Mouse (Mus musculus): ENCODE results near the gene Plbd1. TPM values are rescaled to one million over a fixed set of nuclear protein-coding genes. Genes with fewer than 3 reads are reported as not detected.

Gene Plbd1
- total RNA-seq, 2 experiments from 2014 or later, result 13.0 to 28.1 TPM

- no peak for DNase-seq
- no peak overlapping the region for H3K4me3 ChIP-seq
- no peak overlapping the region for H3K27ac ChIP-seq
- no peak for TF ChIP-seq CTCF (IDR thresholded peaks at IDR 0.05)
- intact Hi-C loops (cut with DNase I), result loop anchor here (10.0 kb wide), 1 partner anchor 178 kb away; no protein-coding TSS in a partner anchor
These were observed 59.1 kb downstream of the Plbd1 start for GRCm38 (mm10) chr6:136602601-136603000.

GRCm38 (mm10) chr6:136594541-136594940 lies 67.2 kb downstream of the Plbd1 start:
- intact Hi-C loops (cut with DNase I), result no loop called here
- no peak overlapping the region for H3K27ac ChIP-seq
- no peak overlapping the region for H3K4me3 ChIP-seq
- no peak for DNase-seq
- TF ChIP-seq CTCF (IDR thresholded peaks at IDR 0.05), result no peak

GRCm38 (mm10) chr6:136590739-136591138 lies 71.0 kb downstream of the Plbd1 start:
- TF ChIP-seq CTCF (IDR thresholded peaks at IDR 0.05), result no peak
- DNase-seq, result no peak
- H3K4me3 ChIP-seq, result no peak overlapping the region
- intact Hi-C loops (cut with DNase I), result no loop called here
- no peak overlapping the region for H3K27ac ChIP-seq

- intact Hi-C loops (cut with DNase I), result no loop called here
- no peak for DNase-seq
- no peak for TF ChIP-seq CTCF (IDR thresholded peaks at IDR 0.05)
These were observed 95.7 kb downstream of the Plbd1 start for GRCm38 (mm10) chr6:136566002-136566401.

More at GRCm38 (mm10) chr6:136566002-136566401, 95.7 kb downstream of the Plbd1 start:
- Histone ChIP-seq H3K4me3 (no peak overlapping the region), H3K27ac (no peak overlapping the region)

Other genes starting within 250 kb of the Plbd1 start
- gene E330021D16Rik, start 246.4 kb downstream of the Plbd1 start, total RNA-seq (2021), result not detected
- 10 to 100 TPM; 43.4 to 46.9 TPM for gene Atf7ip, start 155.8 kb downstream of the Plbd1 start, total RNA-seq (2021)
- not detected for gene Gucy2c, start 119.8 kb upstream of the Plbd1 start, total RNA-seq (2021)
- 1 to 10 TPM; 4.2 to 4.5 TPM for gene Hist4h4, start 142.5 kb upstream of the Plbd1 start, total RNA-seq (2021)
- 10 to 100 TPM; 12.4 to 13.8 TPM for gene H2afj, start 146.3 kb upstream of the Plbd1 start, total RNA-seq (2021)
- gene BC049715, start 165.7 kb upstream of the Plbd1 start, total RNA-seq (2021), result under 1 TPM in 1 of 2 experiments, not detected in 1; 0.28 TPM
- 10 to 100 TPM; 48.4 to 54.7 TPM for gene Wbp11, start 166.3 kb upstream of the Plbd1 start, total RNA-seq (2021)
- not detected for gene Smco3, start 173.5 kb upstream of the Plbd1 start, total RNA-seq (2021)
- gene Art4, start 195.8 kb upstream of the Plbd1 start, total RNA-seq (2021), result under 1 TPM; 0.10 to 0.11 TPM
- 100 to 1,000 TPM in 1 of 2 experiments, 10 to 100 TPM in 1; 52.8 to 161 TPM for gene Mgp, start 213.9 kb upstream of the Plbd1 start, total RNA-seq (2021)

All from gastrocnemius, adult 2 months (tissue).